Mouse (Mus musculus): Measurements from ENCODE around the gene Ndufa12.

Ndufa12 gene

DNA sequence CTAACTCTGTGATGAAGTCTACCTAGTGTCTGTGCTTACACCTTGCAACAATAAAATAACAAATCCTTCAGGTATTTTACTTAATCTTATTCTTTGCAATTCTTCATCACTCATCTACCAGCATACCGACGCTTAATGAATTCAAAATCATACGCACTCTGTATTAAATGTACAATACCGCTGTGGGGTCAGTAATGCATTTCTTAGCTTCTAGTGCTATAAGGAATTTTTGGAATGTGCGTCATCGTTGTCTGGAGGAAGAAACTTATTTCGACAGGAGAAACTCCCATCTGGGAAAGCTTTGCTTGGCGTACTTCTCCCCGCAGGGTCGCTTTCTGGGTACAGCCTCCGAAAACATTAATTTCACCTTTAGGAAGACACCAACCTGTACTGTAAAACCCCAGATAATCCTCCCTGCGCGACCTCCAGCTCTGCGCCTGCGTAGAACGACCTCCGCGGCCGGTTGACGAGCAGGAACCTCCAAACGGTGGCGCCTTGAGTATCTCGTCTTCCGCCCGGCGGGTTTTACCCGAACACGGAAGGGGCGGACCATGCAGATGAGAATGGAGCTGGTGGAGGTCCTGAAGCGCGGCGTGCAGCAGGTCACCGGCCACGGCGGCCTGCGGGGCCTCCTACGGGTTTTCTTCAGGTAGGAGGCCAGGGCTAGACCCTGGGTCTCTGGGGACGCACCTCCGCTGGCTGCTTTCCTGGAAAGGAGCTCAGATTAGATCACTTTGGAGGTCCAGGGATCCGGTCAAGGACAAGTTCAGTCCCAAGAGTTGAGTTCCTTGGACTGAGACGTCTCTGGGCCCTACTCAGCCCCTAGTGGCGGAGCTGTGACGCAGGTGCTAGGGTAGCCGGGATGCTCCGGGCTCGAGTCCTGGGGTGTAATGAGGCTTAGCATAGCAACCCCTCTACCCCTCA is at the start of gene Ndufa12:
TSS of gene Ndufa12 (plus strand) at position 239 of the 924 bp plus-strand sequence.
- CTCF ChIA-PET = interaction anchor here in 3 of 4 experiments (0.5 to 1.7 kb wide), 15 partner anchors 9 to 410 kb away, joined by 3 to 7 read pairs (median 4); partner anchors contain the start of genes Nr2c1 (in 2 of the 3), Fgd6 (in 1 of the 3) and Vezt (in 1 of the 3)
- POLR2A ChIA-PET = interaction anchor here (0.6 to 2.4 kb wide), 50 partner anchors 8 to 1316 kb away, joined by 3 to 12 read pairs (median 3); partner anchors contain the start of genes Fgd6 (in 1 of the 4), Ube2n (in 1 of the 4) and Vezt (in 1 of the 4)

DNA sequence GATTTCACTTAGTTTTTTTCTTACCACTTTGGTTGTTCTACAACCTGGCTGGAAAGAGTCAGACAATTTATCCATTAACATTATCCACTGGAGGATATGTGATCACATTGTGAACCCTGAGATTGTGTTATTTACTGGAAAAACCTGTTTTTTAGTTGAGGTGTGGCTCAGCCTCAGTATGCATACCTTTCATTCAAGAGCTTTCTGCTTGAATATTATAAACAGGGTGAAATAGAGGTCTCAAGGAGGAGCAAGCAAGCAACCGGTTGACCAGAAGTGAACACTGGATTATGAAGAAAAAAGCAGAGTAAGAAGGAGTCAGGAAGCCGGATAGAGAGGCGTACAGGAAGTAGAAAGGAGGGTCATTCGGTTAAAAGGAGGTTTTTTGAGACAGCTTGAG is 47.0 kb upstream of the Ndufa12 start:
- ChIA-PET POLR2A (interaction anchor here in 2 of 4 experiments (0.6 to 1.8 kb wide), 3 partner anchors 9 to 230 kb away, joined by 3 to 5 read pairs (median 4); partner anchors contain the start of gene Ndufa12 (in 1 of the 2)), CTCF (interaction anchor here in 1 of 4 experiments (1.4 kb wide), 1 partner anchor 27 kb away, joined by 3 read pairs; no protein-coding TSS in a partner anchor)

DNA sequence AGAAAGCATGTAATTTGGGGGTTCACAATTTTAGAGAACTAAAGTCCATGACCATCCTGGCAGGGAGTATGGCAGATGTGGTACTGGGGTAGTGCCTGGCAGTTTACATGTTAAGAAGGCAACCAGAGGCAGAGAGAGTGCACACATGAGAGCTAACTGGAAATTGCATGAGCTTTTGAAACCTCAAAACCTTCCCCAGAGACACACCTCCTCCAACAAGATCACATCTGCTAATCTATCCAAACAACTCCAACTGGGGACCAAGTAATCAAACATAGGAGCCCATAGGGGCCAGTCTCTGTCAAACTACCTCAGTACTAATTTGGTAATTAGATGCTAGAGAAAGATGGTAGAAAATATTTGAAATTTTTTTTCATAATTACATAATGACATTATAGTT is 44.7 kb upstream of the Ndufa12 start:
- ChIA-PET POLR2A (no interaction called here), CTCF (no interaction called here)

DNA sequence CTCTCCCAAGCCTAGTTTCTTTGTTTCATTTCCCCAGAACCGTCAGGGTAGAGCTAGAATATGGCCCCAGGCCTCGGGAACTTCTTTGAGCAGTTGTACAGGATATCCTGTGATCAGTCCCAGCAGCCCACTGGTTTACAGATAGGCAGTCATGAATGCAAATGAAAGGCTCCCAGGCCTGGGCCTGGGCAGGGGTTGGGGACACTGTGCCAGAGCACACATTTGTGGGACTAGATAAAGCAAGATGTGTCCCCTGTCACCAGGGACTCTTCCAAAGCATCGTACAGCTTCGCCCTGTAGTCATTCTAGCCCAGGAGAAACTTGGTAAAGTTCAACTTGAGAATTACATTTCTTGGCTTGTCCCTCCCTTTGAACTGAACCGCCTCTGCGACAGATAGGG is 39.6 kb upstream of the Ndufa12 start:
- POLR2A ChIA-PET = interaction anchor here in 1 of 4 experiments (0.9 to 1.9 kb wide), 3 partner anchors 11 to 54 kb away, joined by 3 to 6 read pairs (median 3); partner anchors contain the start of genes Ndufa12 and Nr2c1
- CTCF ChIA-PET = interaction anchor here in 1 of 4 experiments (0.8 kb wide), 1 partner anchor 9 kb away, joined by 3 read pairs; no protein-coding TSS in a partner anchor

DNA sequence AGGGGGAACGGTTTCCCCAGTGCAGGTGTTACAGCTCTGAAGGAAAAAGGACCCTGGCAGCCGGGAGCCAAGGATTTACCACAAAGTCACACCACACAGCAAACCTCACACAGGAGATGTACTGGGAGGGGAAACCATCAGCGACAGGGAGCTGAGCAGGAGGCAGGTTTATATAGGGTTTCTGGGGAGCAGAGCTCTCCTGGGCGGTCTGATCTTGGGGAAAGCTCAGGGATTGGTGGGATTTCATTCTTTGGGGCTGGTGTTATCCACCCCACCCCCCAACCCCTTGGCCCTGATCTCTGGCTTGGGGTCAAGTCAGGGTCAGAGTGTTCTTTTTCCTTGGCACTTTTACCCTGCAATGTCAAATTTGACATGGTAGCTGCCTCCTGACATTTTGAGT is 39.1 kb upstream of the Ndufa12 start:
- ChIA-PET POLR2A (interaction anchor here in 1 of 4 experiments (0.9 to 1.9 kb wide), 3 partner anchors 12 to 54 kb away, joined by 3 to 6 read pairs (median 3); partner anchors contain the start of genes Ndufa12 and Nr2c1), CTCF (interaction anchor here in 1 of 4 experiments (0.8 kb wide), 1 partner anchor 9 kb away, joined by 3 read pairs; no protein-coding TSS in a partner anchor)

DNA sequence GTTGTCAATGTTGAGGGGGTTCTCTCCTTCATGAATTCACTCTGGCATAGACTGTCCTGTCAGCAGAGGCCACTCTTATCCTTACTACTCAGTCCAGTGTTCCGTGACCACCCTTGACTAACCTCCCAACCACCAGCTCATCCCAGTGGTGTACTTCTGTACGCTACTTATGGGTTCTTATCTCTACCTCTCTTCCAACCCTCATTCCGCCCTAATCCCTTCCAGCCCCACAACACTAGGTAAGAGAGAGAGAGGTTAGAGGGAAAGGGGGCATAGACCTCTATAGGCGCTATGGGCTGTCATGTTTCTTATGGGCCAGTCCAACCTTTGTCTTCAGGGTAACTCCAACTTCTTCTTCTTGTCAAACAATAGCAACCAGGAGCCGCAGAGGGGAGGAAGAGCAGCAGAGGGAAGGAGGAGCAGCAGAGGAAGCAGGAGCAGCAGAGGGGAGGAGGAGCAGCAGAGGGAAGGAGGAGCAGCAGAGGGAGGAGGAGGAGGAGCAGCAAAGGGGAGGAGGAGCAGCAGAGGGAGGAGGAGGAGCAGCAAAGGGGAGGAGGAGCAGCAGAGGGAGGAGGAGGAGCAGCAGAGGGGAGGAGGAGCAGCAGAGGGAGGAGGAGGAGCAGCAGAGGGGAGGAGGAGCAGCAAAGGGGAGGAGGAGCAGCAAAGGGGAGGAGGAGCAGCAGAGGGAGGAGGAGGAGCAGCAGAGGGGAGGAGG is 37.3 kb upstream of the Ndufa12 start:
- ChIA-PET CTCF (interaction anchor here in 2 of 4 experiments (0.7 to 1.0 kb wide), 2 partner anchors 38 to 49 kb away, joined by 3 read pairs; no protein-coding TSS in a partner anchor), POLR2A (interaction anchor here in 2 of 4 experiments (0.6 to 1.0 kb wide), 2 partner anchors 13 to 456 kb away, joined by 3 read pairs; partner anchors contain the start of gene Nr2c1 (in 1 of the 2))

DNA sequence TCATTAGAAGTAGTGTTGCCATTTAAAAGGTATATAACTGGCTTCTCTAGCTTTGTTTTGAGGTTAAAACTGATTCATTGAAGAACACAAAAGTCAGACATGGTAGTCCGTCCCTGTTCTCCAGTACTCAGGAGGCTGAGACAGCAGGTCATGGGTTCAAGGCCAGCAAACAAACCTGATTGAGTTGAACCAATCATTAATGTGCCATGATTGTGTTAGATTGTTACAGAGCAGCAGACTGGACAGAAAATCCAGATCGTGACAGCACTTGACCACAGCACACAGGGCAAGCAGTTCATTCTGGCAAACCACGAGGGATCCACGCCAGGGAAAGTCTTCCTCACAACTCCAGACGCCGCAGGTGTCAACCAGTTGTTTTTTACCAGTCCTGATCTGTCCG is 36.5 kb upstream of the Ndufa12 start:
- ChIA-PET CTCF (no interaction called here), POLR2A (interaction anchor here in 2 of 4 experiments (0.7 to 1.2 kb wide), 3 partner anchors 28 to 1043 kb away, joined by 3 to 4 read pairs (median 4); no protein-coding TSS in a partner anchor)

DNA sequence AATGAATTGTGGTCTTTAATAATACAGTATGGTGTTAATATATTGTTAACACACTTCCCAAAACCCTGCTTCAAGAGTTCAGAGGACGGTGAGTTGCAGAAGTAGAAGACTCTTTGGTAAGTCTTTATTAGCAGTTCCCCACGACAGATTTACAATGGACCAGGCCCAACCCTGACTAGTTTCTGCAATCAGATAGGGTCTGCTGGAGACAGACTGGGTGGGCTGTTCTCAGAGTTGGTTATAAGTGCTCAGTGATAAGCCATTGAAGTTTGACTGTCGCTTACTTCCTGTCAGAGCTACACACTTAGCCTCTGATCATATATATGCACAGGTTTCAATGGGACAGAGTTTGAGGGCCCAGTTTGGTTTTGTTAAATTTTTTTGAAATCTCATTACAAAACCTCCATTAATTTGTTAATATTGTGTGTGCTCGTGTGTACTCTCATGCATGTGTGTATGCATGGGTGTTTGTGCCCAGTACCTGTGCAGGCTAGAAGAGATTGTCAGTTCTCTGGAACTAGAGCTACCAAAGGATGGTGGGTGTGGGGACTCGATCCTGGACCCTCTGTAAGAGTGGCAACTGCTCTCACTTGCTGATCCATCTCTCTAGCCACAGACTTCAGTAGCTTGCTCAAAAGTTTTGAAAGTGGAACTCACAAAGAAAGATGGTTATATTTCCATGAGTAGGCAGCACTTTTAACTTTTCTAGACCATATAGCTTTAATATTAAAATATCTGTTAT is 34.2 kb upstream of the Ndufa12 start:
- ChIA-PET CTCF (interaction anchor here in 1 of 4 experiments (0.5 kb wide), 1 partner anchor 105 kb away, joined by 3 read pairs; no protein-coding TSS in a partner anchor), POLR2A (interaction anchor here in 1 of 4 experiments (1.7 kb wide), 1 partner anchor 34 kb away, joined by 4 read pairs; the partner anchor contains the start of gene Ndufa12)

DNA sequence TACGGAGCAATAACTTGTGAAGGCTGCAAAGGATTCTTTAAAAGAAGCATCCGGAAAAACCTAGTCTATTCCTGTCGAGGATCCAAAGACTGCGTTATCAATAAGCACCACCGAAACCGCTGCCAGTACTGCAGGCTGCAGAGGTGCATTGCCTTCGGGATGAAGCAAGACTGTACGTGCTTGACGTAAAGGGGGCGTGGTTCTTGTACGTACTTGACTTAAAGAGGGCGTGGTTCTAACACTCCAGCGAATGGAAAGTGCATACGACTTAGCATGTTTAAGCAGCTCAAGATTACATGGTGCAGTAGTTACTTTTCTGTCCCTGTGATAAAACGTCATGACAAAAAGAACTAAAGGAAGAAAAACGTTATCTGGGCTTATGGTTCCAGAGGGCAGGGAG is 33.1 kb upstream of the Ndufa12 start:
- POLR2A ChIA-PET = interaction anchor here in 3 of 4 experiments (0.6 to 1.7 kb wide), 3 partner anchors 33 to 116 kb away, joined by 3 to 4 read pairs (median 3); partner anchors contain the start of gene Ndufa12 (in 2 of the 3)
- CTCF ChIA-PET = interaction anchor here in 2 of 4 experiments (1.2 to 1.4 kb wide), 2 partner anchors 10 kb away, joined by 3 to 5 read pairs; no protein-coding TSS in a partner anchor

DNA sequence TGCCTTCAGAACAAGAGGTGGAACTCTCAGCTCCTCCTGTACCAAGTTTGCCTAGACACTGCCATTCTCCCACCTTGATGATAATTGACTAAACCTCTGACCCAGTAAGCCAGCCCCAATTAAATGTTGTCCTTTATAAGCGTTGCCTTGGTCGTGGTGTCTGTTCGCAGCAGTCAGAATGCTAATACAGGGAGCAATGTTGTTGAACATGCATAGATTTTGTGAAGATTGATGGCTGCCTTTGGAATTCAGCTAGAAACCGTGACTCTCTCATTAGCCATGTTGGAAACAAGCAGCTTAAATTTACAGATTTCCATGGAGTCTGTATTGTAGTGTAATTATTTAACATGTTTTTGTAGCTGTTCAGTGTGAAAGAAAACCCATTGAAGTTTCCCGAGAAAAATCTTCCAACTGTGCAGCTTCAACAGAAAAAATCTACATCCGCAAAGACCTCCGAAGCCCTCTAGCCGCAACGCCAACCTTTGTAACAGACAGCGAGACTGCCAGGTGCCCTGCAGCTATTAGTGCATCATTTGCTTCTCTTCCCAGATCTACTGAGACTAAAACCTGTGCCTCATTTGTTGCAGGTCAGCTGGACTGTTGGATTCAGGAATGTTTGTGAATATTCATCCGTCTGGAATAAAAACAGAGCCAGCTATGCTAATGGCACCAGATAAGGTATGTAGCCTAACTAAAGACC is 31.3 kb upstream of the Ndufa12 start:
- ChIA-PET POLR2A (interaction anchor here in 1 of 4 experiments (1.0 kb wide), 1 partner anchor 59 kb away, joined by 4 read pairs; no protein-coding TSS in a partner anchor), CTCF (no interaction called here)

DNA sequence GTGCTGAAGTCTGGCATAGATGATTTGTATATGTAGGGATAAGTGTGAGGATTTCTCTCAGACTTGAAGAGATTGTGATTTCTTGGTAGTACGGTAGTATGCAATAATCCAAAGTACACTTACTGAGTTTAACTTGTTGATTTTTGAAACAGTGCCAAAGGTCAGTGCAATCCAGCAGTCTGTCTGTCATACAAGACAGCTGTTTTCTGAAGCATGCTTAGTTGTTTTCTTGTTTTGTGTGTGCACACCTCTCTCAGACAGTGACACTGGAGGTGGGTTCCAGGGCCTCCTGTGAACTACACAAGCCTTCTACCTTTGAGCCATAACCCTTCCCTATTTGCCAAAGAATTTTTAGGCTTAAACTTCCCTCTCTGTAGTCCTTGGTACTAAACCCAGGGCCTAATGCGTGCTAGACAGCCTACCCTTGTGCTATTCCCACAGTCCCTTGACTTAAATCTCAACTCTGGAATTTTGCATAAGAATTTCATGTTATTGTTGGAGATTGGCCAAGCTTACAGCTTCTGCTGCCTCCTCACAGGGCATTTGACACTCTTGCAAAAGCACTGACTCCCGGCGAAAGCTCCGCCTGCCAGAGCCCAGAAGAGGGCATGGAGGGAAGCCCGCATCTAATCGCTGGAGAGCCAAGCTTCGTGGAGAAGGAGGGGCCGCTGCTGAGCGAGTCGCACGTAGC is 26.9 kb upstream of the Ndufa12 start:
- ChIA-PET CTCF (no interaction called here), POLR2A (interaction anchor here in 1 of 4 experiments (0.6 to 1.5 kb wide), 2 partner anchors 27 to 345 kb away, joined by 3 read pairs; partner anchors contain the start of gene Ndufa12)

DNA sequence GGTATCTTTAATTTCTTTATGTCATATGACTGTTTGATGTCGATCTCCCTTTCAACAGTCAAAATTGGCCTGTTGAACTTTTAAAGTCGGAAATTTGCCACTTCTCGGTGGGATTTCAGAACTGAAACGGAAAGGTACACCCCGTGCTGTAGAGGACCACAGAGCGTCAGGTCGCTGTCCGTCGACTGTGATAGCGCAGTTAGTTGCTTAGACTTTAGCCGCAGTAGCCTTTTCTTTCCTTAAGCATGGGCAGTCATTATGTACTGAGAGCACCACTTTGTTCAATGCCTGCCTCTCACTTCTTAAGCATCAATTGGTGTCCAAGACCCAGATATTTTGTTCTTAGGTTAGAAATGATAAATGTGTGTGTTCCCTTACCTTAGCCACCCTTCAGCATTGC is 26.4 kb upstream of the Ndufa12 start:
- ChIA-PET POLR2A (interaction anchor here in 2 of 4 experiments (0.6 to 1.5 kb wide), 2 partner anchors 27 to 313 kb away, joined by 3 read pairs; partner anchors contain the start of gene Ndufa12 (in 1 of the 2)), CTCF (no interaction called here)

DNA sequence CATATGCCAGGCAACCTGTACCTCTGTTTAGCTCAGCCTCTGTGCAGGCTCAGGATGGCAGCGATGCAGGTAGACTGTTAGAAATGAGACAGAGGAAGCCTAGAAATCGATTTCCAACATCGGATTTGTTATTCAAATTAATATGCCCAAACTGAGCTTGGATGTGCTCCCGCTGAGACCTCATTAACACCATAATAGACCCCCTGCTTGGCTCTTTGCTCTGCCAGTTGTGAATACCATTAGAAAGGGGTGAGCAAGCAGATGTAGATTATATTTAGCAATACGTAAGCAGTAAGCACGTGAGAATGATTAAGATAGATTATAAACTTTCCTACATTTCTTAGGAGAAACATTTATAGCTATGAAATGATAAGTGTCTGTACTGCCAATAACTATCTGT is 25.8 kb upstream of the Ndufa12 start:
- POLR2A ChIA-PET = interaction anchor here in 3 of 4 experiments (0.6 to 1.5 kb wide), 5 partner anchors 12 to 314 kb away, joined by 3 to 6 read pairs (median 3); partner anchors contain the start of gene Ndufa12 (in 2 of the 3)

DNA sequence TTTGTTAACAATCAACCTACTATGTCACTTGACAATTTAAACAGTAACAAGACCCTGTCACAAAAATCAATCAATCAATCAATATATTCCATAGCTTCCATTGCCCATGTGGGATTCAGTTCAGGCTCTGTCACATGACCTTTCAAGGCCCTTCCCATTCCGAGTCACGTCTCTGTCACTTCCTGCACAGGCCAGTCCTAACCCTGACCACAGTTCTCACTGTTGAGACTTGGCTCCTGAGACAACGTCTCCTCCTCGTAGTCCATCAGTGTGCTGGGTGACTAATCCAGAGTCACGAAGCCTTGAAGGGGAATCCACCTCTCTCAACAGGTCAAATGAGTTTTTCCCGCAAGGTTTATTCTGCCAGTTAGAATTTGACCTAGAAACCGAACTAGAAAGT is 23.9 kb upstream of the Ndufa12 start:
- POLR2A ChIA-PET = interaction anchor here in 1 of 4 experiments (0.6 kb wide), 1 partner anchor 314 kb away, joined by 3 read pairs; no protein-coding TSS in a partner anchor

More for the DNA sequence above, 25.8 kb upstream of the Ndufa12 start:
- CTCF ChIA-PET = no interaction called here

DNA sequence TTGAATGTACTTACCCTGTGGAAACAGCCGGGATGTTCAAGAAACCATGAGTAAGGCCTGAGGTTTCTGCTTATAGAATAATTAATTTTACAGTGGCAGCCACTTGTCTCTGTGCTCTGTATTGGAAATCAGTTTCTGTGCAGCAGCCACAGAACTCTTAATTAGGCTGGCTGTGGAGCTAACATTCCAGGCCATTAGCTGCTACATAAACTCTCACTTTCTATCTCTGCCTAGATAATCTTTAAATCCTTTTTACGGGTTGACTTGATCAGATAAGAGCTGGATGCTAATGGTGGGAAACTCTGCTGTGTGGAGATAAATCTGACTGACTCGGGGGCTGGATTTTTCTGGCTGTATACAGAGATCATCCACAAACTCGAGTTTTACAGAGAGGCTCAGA is 15.3 kb upstream of the Ndufa12 start:
- CTCF ChIA-PET = interaction anchor here in 2 of 4 experiments (1.0 kb wide), 2 partner anchors 59 kb away, joined by 3 read pairs; no protein-coding TSS in a partner anchor
- POLR2A ChIA-PET = no interaction called here

More for the DNA sequence above, 23.9 kb upstream of the Ndufa12 start:
- CTCF ChIA-PET = no interaction called here

DNA sequence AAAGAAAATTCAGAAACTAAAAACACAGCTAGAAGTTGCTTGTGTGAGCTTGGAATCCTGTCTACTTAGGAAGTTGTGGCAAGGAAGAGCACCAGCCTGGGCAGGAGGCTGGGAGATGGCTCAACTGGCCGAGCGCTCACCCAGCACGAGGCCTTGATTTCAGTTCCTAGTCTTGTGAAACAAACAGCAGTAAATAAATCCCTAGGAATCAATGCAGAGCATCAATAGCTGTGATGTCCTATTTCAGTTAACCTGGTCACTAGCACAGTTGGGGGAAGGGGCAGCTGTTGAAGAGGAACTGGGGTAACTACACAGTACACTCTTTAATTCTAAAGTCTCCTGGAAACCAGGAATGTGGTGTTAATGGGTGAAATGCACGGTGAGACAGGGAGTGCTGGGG is 6.5 kb downstream of the Ndufa12 start:
- ChIA-PET POLR2A (interaction anchor here in 1 of 4 experiments (0.7 kb wide), 1 partner anchor 32 kb away, joined by 6 read pairs; no protein-coding TSS in a partner anchor), CTCF (no interaction called here)

Data from embryonic stem cell, embryonic (primary cell).